Mouse (Mus musculus) kidney, embryonic 15.5 days (tissue): ENCODE results near the gene Rab3il1. TPM values are rescaled to one million over a fixed set of nuclear protein-coding genes. Genes with fewer than 3 reads are reported as not detected.
"Not testable (repeated sequence)": the region's sequence is repeated elsewhere in the genome, so short reads cannot be mapped to it uniquely, and the experiment has no call there.

Source experiments
- ATAC-seq: fragments of 200-750 bp; cut with Nextera tagmentation; replicated peaks from 2 replicates; pipeline ENCODE4 v1.8.0; 2017; ENCODE audit warnings: moderate TSS enrichment; ENCODE audit not compliant: low FRiP score
- H3K27ac ChIP-seq: fragments of 300-500 bp; sonication (generic); 2 replicates; pipeline ENCODE4 v1.5.1; 2015; ENCODE audit warnings: mild to moderate bottlenecking, inconsistent platforms
- H3K27me3 ChIP-seq: fragments of 300-500 bp; sonication (generic); 2 replicates; pipeline ENCODE4 v1.6.1; 2015; ENCODE audit warnings: inconsistent platforms
- H3K36me3 ChIP-seq: fragments of 300-500 bp; sonication (generic); 2 replicates; pipeline ENCODE4 v1.6.1; 2015; ENCODE audit warnings: inconsistent platforms
- H3K4me1 ChIP-seq: fragments of 300-500 bp; sonication (generic); 2 replicates; pipeline ENCODE4 v1.6.1; 2015; ENCODE audit warnings: inconsistent platforms
- H3K4me2 ChIP-seq: fragments of 300-500 bp; sonication (generic); 2 replicates; pipeline ENCODE4 v1.6.1; 2015; ENCODE audit warnings: moderate library complexity, mild to moderate bottlenecking, inconsistent platforms
- H3K4me3 ChIP-seq: fragments of 300-500 bp; sonication (generic); replicated peaks from 2 replicates; pipeline ENCODE4 v1.5.1; 2015; ENCODE audit warnings: mild to moderate bottlenecking, inconsistent platforms
- H3K9ac ChIP-seq: fragments of 300-500 bp; sonication (generic); 2 replicates; pipeline ENCODE4 v1.6.1; 2015; ENCODE audit warnings: mild to moderate bottlenecking, inconsistent platforms
- H3K9me3 ChIP-seq: fragments of 300-500 bp; sonication (generic); replicated peaks from 2 replicates; pipeline ENCODE4 v1.6.1; 2016; ENCODE audit warnings: inconsistent platforms
- WGBS: fragments of 180-500 bp; shearing (Covaris S2); methylation state at CpG from one replicate; pipeline ENCODE4 v1.1.7; 2015; ENCODE audit warnings: mixed read lengths; 5-methylcytosine and 5-hydroxymethylcytosine counted together
- polyA plus RNA-seq: library from polyadenylated mRNA; unstranded; fragments of >200 nt; fragmentation: Nextera tagmentation; extraction: Ambion mirVana; gene quantifications from 2 replicates; pipeline ENCODE4 v1.2.1, GENCODE M21; 2015

Gene Rab3il1
- polyA plus RNA-seq, 1 experiment from 2014 or later = 34.3 TPM

- Histone ChIP-seq H3K4me2 (no peak overlapping the region), H3K27ac (no peak overlapping the region), H3K36me3 (no peaks in the 10 kb centered on the region), H3K27me3 (no peaks in the 10 kb centered on the region), H3K4me3 (no peak overlapping the region), H3K4me1 (no peaks in the 10 kb centered on the region), H3K9ac (no peak overlapping the region), H3K9me3 (no peaks in the 10 kb centered on the region)
- WGBS = 77% methylated on average over 10 of the region's 10 CpGs
- ATAC-seq = no peak
Observed at GRCm38 (mm10) chr19:9968081-9968787, 33.2 kb upstream of the Rab3il1 start.

GRCm38 (mm10) chr19:9974853-9975252 lies 26.6 kb upstream of the Rab3il1 start:
- H3K9ac ChIP-seq, H3K36me3 ChIP-seq, H3K4me3 ChIP-seq, H3K9me3 ChIP-seq, H3K27me3 ChIP-seq, H3K4me2 ChIP-seq, H3K27ac ChIP-seq, H3K4me1 ChIP-seq: not testable (repeated sequence)
- WGBS = 46% methylated on average over 2 of the region's 2 CpGs
- 0 out of 2 replicates have a peak, but pooled peaks have one; percentile 16 for ATAC-seq

GRCm38 (mm10) chr19:9977085-9977484 lies 24.4 kb upstream of the Rab3il1 start:
- WGBS = 77% methylated on average over 10 of the region's 10 CpGs
- no peaks in the 10 kb centered on the region for H3K27me3 ChIP-seq
- peaks cover 16% of the 10 kb centered on the region for H3K4me1 ChIP-seq
- no peak overlapping the region for H3K9ac ChIP-seq
- no peak overlapping the region for H3K4me2 ChIP-seq
- H3K4me3 ChIP-seq = no peak overlapping the region
- no peak overlapping the region for H3K27ac ChIP-seq
- peak; percentile 37; the same call in 1 of the 2 replicates for ATAC-seq
- no peaks in the 10 kb centered on the region for H3K36me3 ChIP-seq
- no peaks in the 10 kb centered on the region for H3K9me3 ChIP-seq

- Histone ChIP-seq H3K27me3 (no peaks in the 10 kb centered on the region), H3K4me2 (no peak overlapping the region), H3K4me3 (no peak overlapping the region), H3K36me3 (no peaks in the 10 kb centered on the region), H3K27ac (peak overlapping the region; percentile 49; the same call in 1 of the 2 replicates), H3K9me3 (no peaks in the 10 kb centered on the region), H3K4me1 (peaks cover 17% of the 10 kb centered on the region), H3K9ac (no peak overlapping the region)
- no peak for ATAC-seq
- 45% methylated on average over 5 of the region's 5 CpGs for WGBS
Observed at GRCm38 (mm10) chr19:9978431-9978951, 23.0 kb upstream of the Rab3il1 start.

GRCm38 (mm10) chr19:9979156-9979555 lies 22.3 kb upstream of the Rab3il1 start:
- 78% methylated on average over 2 of the region's 2 CpGs for WGBS
- Histone ChIP-seq H3K9me3 (no peaks in the 10 kb centered on the region), H3K9ac (no peak overlapping the region), H3K36me3 (peaks cover 3% of the 10 kb centered on the region), H3K27me3 (no peaks in the 10 kb centered on the region), H3K27ac (0 out of 2 replicates have a peak overlapping the region, but pooled peaks have one; percentile 49), H3K4me1 (peaks cover 24% of the 10 kb centered on the region), H3K4me3 (no peak overlapping the region), H3K4me2 (no peak overlapping the region)
- no peak for ATAC-seq

- Histone ChIP-seq H3K4me3 (no peak within 1 kb of the TSS), H3K9ac (no peak within 1 kb of the TSS), H3K36me3 (peaks cover 14% of the 10 kb centered on the region), H3K27ac (no peak within 1 kb of the TSS), H3K27me3 (no peaks in the 10 kb centered on the region), H3K4me1 (peaks cover 26% of the 10 kb centered on the region), H3K4me2 (no peak within 1 kb of the TSS), H3K9me3 (no peaks in the 10 kb centered on the region)
- ATAC-seq = no peak
- WGBS = 86% methylated on average over 4 of the region's 4 CpGs
Observed at GRCm38 (mm10) chr19:9980258-9980657, 21.2 kb upstream of the Rab3il1 start, which contains the start of gene Fth1. TSS of gene Fth1 (plus strand) at chr19:9980598.

GRCm38 (mm10) chr19:9981621-9982020 lies 19.8 kb upstream of the Rab3il1 start:
- no peak for ATAC-seq
- H3K4me2 ChIP-seq = peak overlapping the region; percentile 56
- H3K9ac ChIP-seq = peak overlapping the region; percentile 35; the same call in 1 of the 2 replicates
- no peaks in the 10 kb centered on the region for H3K27me3 ChIP-seq
- no peak overlapping the region; the same call in 1 of the 2 replicates for H3K27ac ChIP-seq
- H3K36me3 ChIP-seq = peaks cover 24% of the 10 kb centered on the region
- peak overlapping the region; percentile 70 for H3K4me3 ChIP-seq
- no peaks in the 10 kb centered on the region for H3K9me3 ChIP-seq
- peaks cover 26% of the 10 kb centered on the region for H3K4me1 ChIP-seq
- WGBS = 76% methylated on average over 4 of the region's 4 CpGs

- peaks cover 30% of the 10 kb centered on the region for H3K4me1 ChIP-seq
- ATAC-seq = peak; percentile 98
- H3K4me2 ChIP-seq = peak overlapping the region; percentile 65
- peak overlapping the region; percentile 89 for H3K9ac ChIP-seq
- peaks cover 24% of the 10 kb centered on the region for H3K36me3 ChIP-seq
- WGBS = under 1% methylated on average over 59 of the region's 59 CpGs
- no peaks in the 10 kb centered on the region for H3K9me3 ChIP-seq
- peak overlapping the region; percentile 70 for H3K4me3 ChIP-seq
- peak overlapping the region; percentile 96 for H3K27ac ChIP-seq
- H3K27me3 ChIP-seq = no peaks in the 10 kb centered on the region
Observed at GRCm38 (mm10) chr19:9982151-9982851, 19.2 kb upstream of the Rab3il1 start.

GRCm38 (mm10) chr19:9982852-9983542 lies 18.5 kb upstream of the Rab3il1 start:
- H3K9me3 ChIP-seq = no peaks in the 10 kb centered on the region
- peak; percentile 86 for ATAC-seq
- peak overlapping the region; percentile 70 for H3K4me3 ChIP-seq
- H3K27ac ChIP-seq = peak overlapping the region; percentile 96
- WGBS = under 1% methylated on average over 31 of the region's 31 CpGs
- H3K4me1 ChIP-seq = peaks cover 34% of the 10 kb centered on the region
- H3K36me3 ChIP-seq = peaks cover 24% of the 10 kb centered on the region
- peak overlapping the region; percentile 65 for H3K4me2 ChIP-seq
- H3K9ac ChIP-seq = peak overlapping the region; percentile 89
- no peaks in the 10 kb centered on the region for H3K27me3 ChIP-seq

GRCm38 (mm10) chr19:9984111-9985055 lies 17.1 kb upstream of the Rab3il1 start:
- H3K36me3 ChIP-seq = peaks cover 24% of the 10 kb centered on the region
- peaks cover 25% of the 10 kb centered on the region for H3K4me1 ChIP-seq
- H3K9ac ChIP-seq = 0 out of 2 replicates have a peak overlapping the region, but pooled peaks have one; percentile 89
- peak overlapping the region; percentile 70 for H3K4me3 ChIP-seq
- ATAC-seq = no peak
- H3K27ac ChIP-seq = no peak overlapping the region
- 88% methylated on average over 20 of the region's 20 CpGs for WGBS
- H3K4me2 ChIP-seq = peak overlapping the region; percentile 65
- no peaks in the 10 kb centered on the region for H3K9me3 ChIP-seq
- H3K27me3 ChIP-seq = no peaks in the 10 kb centered on the region
